Mouse (Mus musculus) lung, postnatal 0 days (tissue): ENCODE measurements around the gene Myrip.

Source experiments
- CTCF ChIP-seq: IDR thresholded peaks from 2 replicates; pipeline ENCODE4 v1.5.1; 2016; ENCODE audit warnings: antibody characterized with exemption, mild to moderate bottlenecking
- EP300 ChIP-seq: IDR thresholded peaks from 2 replicates; pipeline ENCODE4 v1.6.1; 2016; ENCODE audit warnings: antibody characterized with exemption, mild to moderate bottlenecking, control low read depth

GRCm38 (mm10) chr9:120438350-120438749 is 137.0 kb downstream of the Myrip start:
- TF ChIP-seq CTCF (no peak), EP300 (no peak)
